Mouse (Mus musculus) left cerebral cortex, postnatal 36 days (tissue): ENCODE data around the gene Gm11077. TPM values are rescaled to one million over a fixed set of nuclear protein-coding genes. Genes with fewer than 3 reads are reported as not detected.

Experiments used
- DNase-seq, 2 experiments: peaks; one replicate each; pipeline ENCODE4 v3.0.0; 2021 to 2022; ENCODE audit warnings: low spot score in 2 of 2, mixed read lengths in 1 of 2
- intact Hi-C: fragments of 180-260 bp; cut with DNase I; formaldehyde crosslinking; loops from one replicate; pipeline ENCODE4 v1.15.1; 2025
- total RNA-seq, 2 experiments: library from RNA; stranded (reverse); gene quantifications; 2 replicates each; pipeline ENCODE4 v1.2.3; 2021

Gene Gm11077
- total RNA-seq, 2 experiments from 2014 or later = not detected

DNA sequence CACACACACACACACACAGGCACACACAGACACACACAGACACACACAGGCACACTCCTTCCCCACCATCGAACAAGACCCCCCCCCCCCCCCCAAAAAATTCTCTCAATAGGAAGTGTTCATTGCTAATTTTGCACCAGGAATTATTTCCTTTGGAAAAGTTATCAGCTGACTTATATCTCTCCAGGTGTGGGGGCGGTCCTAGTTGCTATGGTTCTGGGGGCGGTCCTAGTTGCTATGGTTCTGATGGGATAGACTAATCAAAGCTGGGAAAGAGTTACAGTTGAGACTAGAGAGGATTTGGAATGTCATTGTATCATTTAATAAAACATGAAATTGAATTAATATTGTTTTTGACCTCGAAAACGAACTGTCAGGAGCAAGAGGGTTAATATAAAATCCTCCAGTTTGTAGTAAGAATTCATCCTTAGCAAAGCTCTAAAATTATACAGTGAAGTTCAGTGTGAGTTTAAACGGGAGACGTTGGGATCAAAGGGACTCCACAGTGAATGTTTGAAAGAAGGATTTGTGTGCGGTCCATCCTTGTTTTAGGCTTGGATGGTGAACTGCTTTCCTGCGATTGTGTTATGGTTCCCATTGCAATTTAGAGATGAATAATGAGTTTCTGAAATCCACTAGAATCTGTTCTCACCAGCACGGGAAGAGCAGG, 4.0 kb downstream of the Gm11077 start:
- no peak for DNase-seq

DNA sequence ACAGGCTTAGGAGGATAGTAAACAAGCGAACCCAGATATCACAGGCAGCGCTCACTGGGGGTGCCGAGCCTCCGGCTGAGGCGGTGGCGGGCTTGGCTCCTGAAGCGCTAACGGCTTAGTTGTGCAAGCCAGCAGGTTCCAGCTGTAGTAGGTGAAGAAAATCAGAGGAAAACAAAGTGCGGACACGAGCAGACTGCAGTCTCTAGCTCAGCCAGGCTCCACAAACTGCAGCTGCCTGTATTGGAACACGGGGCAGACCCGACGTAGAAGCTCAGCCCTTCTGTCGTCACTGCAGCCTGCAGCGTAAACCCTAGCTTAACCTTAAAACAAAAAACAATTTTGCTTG, 4.5 kb downstream of the Gm11077 start:
- intact Hi-C loops = no loop called here
- peak; percentile 12 to 18 for DNase-seq

More for the DNA sequence above, 4.0 kb downstream of the Gm11077 start:
- intact Hi-C loops = no loop called here

DNA sequence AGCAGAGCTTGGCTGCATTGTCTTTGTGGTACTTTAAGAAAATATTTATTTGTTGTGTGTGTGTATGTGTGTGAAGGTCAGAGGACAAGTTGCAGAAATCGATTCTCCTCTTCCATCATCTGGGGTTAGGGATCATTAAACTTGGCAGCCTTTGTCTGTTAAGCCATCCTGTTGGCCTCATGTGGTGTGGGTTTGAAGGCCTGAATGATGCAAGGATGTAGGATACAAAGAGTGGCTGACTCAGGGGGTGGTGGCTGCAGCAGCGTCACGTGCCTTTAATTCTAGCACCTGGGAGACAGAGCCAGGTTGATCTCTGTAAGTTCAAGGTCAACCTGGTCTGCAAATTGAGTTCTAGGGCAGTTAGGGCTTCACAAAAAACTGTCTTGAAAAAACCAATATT, 16.5 kb downstream of the Gm11077 start:
- intact Hi-C loops = no loop called here

DNA sequence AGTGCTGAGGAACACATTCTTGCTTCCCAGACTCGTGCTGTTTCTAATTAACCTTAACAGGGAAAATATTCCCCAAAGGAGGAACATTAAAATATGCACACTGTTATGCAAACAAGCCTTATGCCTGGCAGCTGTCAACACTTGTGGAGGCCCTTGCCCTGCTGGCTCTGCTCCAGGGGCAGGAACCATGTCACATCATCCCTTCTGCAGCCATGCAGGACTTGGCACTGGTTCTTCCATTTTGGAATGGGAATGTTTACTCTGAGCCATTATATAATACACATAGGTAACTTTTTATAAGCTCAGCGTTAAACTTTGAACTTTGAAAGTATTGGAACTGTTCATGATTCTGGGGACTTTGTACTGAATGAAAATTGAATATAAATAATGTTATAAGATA, 18.5 kb downstream of the Gm11077 start:
- DNase-seq = no peak
- intact Hi-C loops = no loop called here

More for the DNA sequence above, 16.5 kb downstream of the Gm11077 start:
- no peak for DNase-seq

DNA sequence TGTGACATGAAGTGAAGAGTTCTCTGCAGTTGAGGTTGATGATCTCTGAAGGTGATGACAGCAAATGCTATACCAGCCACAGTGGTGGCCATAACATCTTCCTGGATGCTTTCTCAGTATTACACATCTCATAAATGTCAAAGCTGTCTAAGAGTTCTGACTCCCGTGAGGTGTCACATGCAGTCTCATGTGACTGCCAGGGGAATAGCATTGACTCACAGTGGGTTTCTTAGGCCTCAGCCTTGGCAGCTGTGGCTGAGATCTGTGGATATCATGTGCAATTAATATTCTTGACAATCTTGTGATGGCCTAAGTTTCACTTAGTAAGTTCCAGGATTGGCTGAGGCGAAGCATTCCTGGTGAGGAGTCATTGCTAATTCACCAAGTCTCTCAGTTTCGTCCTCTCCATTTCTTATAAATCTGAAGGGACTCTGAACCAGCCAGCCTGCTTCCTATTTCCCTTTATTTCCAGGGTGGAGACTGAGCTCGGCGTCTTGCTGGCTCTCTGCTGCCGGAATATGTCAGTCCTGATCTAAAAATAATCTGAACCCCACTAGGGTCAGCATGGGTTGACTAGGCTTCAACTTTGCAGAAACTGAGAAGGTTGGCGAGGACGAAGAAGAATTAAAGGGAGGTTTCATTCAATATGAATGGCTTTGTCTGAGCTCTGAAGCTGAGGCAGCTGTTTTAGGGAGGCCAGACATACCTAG, 21.4 kb downstream of the Gm11077 start:
- intact Hi-C loops = no loop called here
- DNase-seq = no peak

DNA sequence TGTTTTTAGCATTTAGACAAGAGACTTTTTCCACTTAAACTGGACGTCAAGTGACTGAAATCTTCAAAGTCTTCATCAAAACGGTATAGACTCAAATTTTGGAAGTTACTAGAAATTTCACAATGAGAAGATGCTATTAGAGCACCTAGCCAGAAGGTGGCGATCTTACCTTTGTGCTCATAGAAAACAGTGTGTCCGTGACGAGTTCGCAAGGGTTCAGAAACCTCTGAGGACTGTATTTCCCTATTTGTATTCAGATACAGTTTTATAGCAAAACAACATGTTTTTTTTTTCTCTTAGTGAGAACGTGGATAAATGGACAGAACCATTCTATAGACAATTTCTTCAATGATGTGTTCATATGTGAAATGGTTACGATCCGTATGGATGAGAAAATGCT, 37.3 kb downstream of the Gm11077 start:
- intact Hi-C loops = loop anchor here (2.0 to 10.0 kb wide), 5 partner anchors 88 to 811 kb away; no protein-coding TSS in a partner anchor
- no peak for DNase-seq

DNA sequence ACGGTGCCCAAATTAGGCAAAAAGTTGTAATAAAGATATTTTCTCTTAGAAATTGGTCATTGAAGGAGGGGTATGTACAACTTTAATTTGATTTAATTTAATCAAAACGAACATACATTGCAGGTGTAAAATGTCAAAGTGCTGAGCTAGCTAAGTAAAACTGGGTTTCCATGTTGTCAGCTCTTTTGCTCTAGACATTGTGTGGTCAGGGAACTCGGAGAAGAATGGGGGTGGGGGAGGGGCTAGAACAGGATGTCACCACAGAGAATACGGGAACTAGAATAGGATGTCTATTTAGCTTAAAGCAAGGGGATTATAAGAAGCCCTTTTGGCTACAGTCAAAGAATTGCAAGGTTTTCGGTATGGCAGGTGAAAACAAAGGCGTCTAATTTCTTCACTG, 38.2 kb downstream of the Gm11077 start:
- DNase-seq = no peak
- intact Hi-C loops = loop anchor here (2.0 to 10.0 kb wide), 5 partner anchors 88 to 810 kb away; no protein-coding TSS in a partner anchor

DNA sequence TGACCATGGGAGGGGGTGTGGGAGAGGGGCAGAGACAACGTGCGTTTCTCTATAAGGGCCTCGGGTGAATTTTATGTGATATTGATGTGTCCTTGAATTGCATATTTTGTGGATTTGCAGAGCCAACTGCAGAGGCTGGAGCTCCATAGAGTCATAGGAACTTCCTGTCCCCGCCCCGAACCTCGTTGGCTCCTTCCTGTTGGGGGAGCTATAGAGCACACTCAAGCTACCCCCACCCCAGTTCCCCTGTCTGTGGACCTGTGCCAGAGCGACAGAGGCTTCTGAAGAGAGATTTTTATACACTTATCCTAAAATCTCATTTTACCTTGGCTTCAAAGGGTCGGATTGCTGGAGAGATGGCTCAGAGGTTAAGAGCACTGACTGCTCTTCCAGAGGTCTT, 39.1 kb downstream of the Gm11077 start:
- no peak for DNase-seq
- intact Hi-C loops = loop anchor here (5.0 to 10.0 kb wide), 4 partner anchors 87 to 809 kb away; no protein-coding TSS in a partner anchor

DNA sequence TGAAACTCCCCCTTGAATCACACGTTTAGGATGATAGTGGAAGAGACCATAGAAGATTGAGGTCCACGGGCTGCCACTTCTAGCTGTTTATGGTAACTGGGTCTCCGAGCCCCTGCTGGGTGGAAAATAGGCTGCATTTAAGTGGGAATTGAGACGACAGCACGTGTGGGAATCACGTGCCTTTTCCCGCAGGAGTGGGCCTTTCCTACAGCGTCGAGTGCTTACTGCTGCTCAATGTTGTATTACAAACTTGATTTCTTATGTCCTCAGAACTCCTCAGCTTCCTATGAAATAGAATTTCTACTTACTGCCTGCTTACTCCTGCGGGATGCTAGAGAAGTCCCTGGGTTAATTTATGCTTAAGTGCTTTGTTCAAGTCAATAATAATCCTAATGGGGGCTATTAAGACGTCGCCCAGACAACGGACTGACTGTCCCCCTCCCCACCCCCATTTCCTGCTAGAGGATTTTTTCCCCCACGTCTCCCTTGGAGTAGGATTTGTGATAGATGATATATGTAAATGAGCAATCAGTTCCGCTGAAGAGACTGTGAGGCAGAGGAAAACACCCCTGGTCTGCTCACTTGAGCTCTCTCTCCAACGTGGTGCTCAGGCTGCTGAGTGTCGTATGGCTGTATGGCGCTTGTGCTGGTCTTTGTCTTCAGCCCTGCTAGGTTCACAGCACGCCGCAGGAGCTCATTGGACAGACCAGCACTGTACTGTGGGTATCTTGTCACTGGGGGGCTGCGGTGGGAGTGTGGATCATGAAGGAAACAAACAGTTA, 40.0 kb downstream of the Gm11077 start:
- no peak for DNase-seq
- intact Hi-C loops = loop anchor here (5.0 to 10.0 kb wide), 4 partner anchors 86 to 808 kb away; no protein-coding TSS in a partner anchor

DNA sequence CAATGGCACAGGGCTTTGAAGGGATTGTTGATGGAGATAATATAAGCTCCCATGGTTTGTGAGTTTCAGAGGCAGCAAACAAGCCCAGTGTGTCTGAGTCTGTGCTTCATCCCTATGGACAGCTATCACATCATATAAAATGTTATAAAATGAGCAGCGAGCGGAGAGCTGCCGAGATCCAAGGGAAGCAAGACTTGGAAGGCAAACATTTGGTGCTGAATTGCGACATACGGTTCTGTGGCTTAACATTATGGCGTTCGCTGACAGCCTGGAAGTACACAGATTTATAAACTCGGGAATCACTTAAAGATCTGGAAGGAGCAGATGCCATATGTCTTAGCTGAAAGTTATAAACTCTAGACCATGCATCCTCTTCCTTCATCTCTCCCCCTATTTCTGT, 47.2 kb downstream of the Gm11077 start:
- intact Hi-C loops = no loop called here
- DNase-seq = no peak

DNA sequence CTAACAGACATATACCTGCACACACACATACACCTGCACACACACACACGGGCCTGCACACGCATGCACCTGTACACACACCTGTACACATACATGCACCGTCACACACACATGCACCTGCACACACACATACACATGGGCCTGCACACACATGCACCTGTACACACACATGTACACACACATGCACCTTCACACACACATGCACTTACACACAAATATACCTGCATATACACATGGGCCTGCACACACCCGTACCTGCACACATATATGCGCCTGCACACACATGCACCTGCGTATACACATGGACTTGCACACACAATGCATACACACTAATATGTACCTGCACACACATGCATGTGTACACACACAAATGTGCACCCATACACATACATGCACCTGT, 53.4 kb downstream of the Gm11077 start:
- DNase-seq = no peak
- intact Hi-C loops = no loop called here

DNA sequence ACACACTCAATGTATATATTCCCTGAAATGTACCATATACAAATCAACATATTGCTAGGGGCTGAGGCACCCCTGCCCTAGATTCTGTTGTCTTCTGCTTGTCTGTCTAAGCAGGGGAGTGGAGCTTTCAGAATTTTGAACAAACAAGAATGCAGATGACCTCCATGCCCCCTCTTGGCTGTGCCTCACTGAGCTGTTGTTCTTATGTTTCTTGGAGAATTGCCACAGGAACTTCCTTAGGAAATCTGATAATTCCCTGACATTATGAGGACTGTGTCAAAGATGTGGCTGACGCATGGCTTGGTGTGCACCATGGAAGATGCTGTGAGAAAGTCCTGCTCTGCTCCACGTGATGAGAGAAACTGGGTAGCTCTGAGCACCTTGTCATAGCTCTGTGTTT, 57.0 kb downstream of the Gm11077 start:
- intact Hi-C loops = no loop called here
- DNase-seq = no peak

DNA sequence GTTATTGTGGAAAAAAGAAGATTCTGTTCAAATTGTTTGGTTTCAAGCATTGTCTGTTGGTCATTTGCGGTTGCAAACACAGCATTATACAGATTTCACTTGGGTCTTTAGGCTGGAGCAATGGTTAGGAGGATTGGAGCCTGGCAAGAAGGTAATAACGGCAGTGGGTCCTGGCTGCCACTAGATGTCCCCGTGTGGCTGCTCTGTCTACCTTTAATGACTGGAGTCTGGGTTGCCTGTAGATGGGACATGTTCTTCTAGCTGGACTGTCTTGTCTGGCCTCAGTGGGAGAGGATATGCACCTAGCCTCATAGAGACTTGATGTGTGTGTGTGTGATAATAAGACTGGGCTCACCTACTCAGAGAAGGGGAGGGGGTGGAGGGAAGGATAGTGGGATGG, 60.8 kb downstream of the Gm11077 start:
- no peak for DNase-seq
- intact Hi-C loops = no loop called here

DNA sequence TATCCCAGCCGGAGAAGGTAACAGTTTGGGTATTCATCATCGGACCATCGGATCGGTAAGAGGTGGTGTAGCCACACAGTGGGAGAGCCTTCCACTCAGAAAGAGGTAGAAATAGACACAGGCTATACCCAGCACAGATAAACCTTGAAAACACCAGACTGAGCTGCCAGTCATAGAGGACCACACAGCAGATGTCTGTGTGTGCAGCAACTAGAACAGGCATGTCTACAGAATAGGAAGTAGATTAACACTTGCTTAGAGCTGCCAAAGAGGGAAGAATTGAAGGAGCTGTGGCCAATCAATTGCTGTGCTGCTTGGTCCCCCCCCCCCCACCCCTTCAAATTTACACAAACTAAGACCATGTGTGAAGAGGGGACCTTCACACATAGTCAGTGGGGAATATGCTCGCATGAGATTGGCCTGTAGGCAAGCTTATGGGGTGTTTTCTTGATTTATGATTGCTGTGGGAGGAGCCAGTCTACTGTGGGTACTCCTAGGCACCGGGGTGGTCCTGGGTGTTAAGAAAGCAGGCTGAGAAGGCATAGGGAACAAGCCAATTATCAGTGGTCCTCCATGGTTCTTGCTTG, 64.7 kb downstream of the Gm11077 start:
- intact Hi-C loops = no loop called here
- DNase-seq = no peak

DNA sequence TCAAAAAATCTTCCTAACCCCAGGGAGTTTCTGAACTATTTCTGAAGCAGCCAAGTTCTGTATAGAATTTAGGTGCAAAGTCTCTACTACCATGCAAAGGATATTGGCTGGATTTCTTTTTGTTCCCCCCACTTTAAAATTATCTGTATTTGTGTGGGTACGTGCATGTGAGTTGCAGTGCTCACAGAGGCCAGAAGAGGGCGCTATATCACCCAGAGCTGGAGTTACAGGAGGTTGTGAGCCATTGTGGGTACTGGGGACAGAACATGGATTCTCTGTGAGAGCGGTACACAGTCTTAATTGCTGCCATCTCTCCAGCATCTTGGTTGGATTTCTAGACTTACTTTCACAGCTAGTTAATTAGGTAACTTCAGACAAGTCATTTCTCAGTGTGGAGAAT, 69.8 kb downstream of the Gm11077 start:
- intact Hi-C loops = no loop called here
- no peak for DNase-seq

DNA sequence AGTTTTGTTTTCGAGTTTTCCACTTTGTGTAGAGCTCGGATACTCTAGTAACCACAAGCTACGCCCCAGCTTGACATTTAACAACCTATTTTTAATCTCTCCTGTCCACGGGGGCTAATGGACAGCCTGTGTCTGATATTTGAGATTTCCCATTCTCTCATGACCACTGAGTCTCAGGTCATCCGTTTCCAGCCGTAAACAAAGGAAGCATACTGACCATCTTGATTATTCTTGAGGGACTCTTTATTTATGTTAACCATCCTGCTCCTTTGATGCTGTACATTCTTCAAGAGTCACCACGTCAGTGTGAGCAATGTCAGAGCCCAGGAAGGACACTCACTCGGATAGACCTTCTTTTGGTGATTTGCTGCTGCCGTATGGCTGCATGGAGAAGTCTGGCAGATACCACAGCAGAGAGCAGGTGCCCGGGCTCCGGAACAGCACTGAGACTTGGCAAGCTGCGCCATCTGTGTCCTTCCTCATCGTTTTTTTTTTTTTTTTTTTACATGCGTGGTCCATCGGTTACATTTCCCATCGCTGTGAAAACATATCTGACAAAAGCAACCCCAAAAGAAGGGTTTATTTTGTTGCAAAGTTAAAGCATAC, 70.5 kb downstream of the Gm11077 start:
- DNase-seq = no peak

DNA sequence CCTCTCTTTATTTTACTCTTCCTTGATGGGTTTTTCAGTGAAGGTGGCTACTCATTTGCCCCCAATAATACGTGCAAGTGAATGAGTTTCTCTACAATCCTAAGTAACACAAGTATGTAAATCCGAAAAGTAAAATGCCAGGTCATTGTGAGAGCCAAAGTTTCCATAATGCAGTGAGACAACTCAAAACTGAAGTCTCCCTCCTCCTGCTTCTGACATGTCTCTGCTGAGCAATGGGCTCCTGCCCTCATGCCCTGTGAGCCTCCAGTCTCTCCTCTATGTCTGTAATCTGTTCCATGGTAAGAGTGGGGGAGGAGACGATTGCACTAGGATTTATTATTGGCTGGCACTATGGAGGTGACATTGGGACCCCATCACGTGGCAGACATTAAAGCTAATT, 71.5 kb downstream of the Gm11077 start:
- intact Hi-C loops = no loop called here
- DNase-seq = no peak

More for the DNA sequence above, 70.5 kb downstream of the Gm11077 start:
- intact Hi-C loops = no loop called here
